Mouse (Mus musculus) heart, embryonic 11.5 days (tissue): ENCODE measurements around the gene Slc16a2. TPM values are rescaled to one million over a fixed set of nuclear protein-coding genes. Genes with fewer than 3 reads are reported as not detected.

Experiments
- ATAC-seq: fragments of 200-750 bp; cut with Nextera tagmentation; replicated peaks from 2 replicates; pipeline ENCODE4 v1.8.0; 2017; ENCODE audit warnings: moderate library complexity; ENCODE audit not compliant: insufficient number of reproducible peaks, low FRiP score, low TSS enrichment
- H3K27ac ChIP-seq: fragments of 300-500 bp; sonication (generic); 2 replicates; pipeline ENCODE4 v1.5.1; 2014; ENCODE audit warnings: mild to moderate bottlenecking, low read depth, low read length
- H3K27me3 ChIP-seq: fragments of 300-500 bp; sonication (generic); 2 replicates; pipeline ENCODE4 v1.6.1; 2014; ENCODE audit warnings: mild to moderate bottlenecking, low read length, mixed read lengths; ENCODE audit not compliant: control insufficient read depth, insufficient read depth
- H3K36me3 ChIP-seq: fragments of 300-500 bp; sonication (generic); 2 replicates; pipeline ENCODE4 v1.6.1; 2014; ENCODE audit warnings: mild to moderate bottlenecking, low read length, moderate library complexity, mixed read lengths; ENCODE audit not compliant: control insufficient read depth, insufficient read depth
- H3K4me1 ChIP-seq: fragments of 300-500 bp; sonication (generic); 2 replicates; pipeline ENCODE4 v1.6.1; 2014; ENCODE audit warnings: low read length; ENCODE audit not compliant: control insufficient read depth, insufficient read depth
- H3K4me2 ChIP-seq: fragments of 300-500 bp; sonication (generic); 2 replicates; pipeline ENCODE4 v1.6.1; 2014; ENCODE audit warnings: mild to moderate bottlenecking, moderate library complexity
- H3K4me3 ChIP-seq: fragments of 300-500 bp; sonication (generic); 2 replicates; pipeline ENCODE4 v1.5.1; 2014; ENCODE audit warnings: low read depth, low read length
- H3K9ac ChIP-seq: fragments of 300-500 bp; sonication (generic); 2 replicates; pipeline ENCODE4 v1.6.1; 2014; ENCODE audit warnings: mild to moderate bottlenecking, low read depth, low read length, moderate library complexity
- H3K9me3 ChIP-seq: fragments of 300-500 bp; sonication (generic); replicated peaks from 2 replicates; pipeline ENCODE4 v1.6.1; 2016; ENCODE audit warnings: low read length; ENCODE audit not compliant: control insufficient read depth
- WGBS: fragments of 180-500 bp; shearing (Covaris S2); extraction: QIAGEN DNeasy Blood & Tissue Kit; methylation state at CpG from one replicate; pipeline ENCODE4 v1.1.7; 2014; ENCODE audit not compliant: insufficient replicate concordance; 5-methylcytosine and 5-hydroxymethylcytosine counted together
- polyA plus RNA-seq: library from polyadenylated mRNA; unstranded; fragments of >200 nt; fragmentation: Nextera tagmentation; extraction: Ambion mirVana; gene quantifications from 2 replicates; pipeline ENCODE4 v1.2.1, GENCODE M21; 2014

The Slc16a2 gene
- 11.1 and 11.3 TPM in 2 replicates for polyA plus RNA-seq

DNA sequence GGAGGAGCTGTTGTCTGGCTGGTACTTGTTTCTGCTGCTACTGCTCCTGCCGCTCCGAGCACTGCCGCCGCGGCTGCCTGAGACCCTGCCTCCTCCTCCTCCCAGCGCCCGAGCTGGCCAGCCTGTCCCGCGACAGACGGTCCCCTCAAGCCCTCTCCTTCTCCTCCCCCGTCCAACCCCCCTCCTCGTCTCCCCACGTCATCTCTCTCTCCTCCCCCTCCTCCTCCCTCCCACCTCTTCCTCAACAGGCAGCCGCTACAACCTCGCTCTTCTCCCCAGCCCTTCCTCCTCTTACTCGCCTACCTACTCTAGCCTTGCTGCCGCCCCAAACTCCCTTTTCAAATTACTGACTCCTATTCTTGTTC, at the start of gene Slc16a2:
Slc16a2 (minus strand) TSS at position 152 of the 365 bp plus-strand sequence.
- peaks cover 40% of the 10 kb centered on the region for H3K27me3 ChIP-seq

GRCm38 (mm10) chrX:103863502-103863901, 41.7 kb upstream of the Slc16a2 start:
- H3K9ac ChIP-seq: no peak overlapping the region
- H3K36me3 ChIP-seq: no peaks in the 10 kb centered on the region
- H3K4me3 ChIP-seq: no peak overlapping the region
- peaks cover 5% of the 10 kb centered on the region; the same call in 1 of the 2 replicates for H3K27me3 ChIP-seq
- no peak overlapping the region for H3K4me2 ChIP-seq
- ATAC-seq: no peak
- no peaks in the 10 kb centered on the region for H3K4me1 ChIP-seq
- H3K27ac ChIP-seq: no peak overlapping the region
- no peaks in the 10 kb centered on the region for H3K9me3 ChIP-seq
- WGBS: 51% methylated on average over 2 of the region's 2 CpGs

More for the DNA sequence above, at the start of gene Slc16a2:
- peak within 1 kb of the TSS; percentile 79 for H3K4me2 ChIP-seq
- peak within 1 kb of the TSS; percentile 64 for H3K9ac ChIP-seq
- WGBS: 11% methylated on average over 17 of the region's 17 CpGs
- H3K36me3 ChIP-seq: no peaks in the 10 kb centered on the region
- peak within 1 kb of the TSS; percentile 70; the same call in 1 of the 2 replicates for H3K27ac ChIP-seq
- ATAC-seq: peak; percentile 75
- peak within 1 kb of the TSS; percentile 51 for H3K4me3 ChIP-seq
- no peaks in the 10 kb centered on the region for H3K9me3 ChIP-seq
- H3K4me1 ChIP-seq: no peaks in the 10 kb centered on the region

GRCm38 (mm10) chrX:103862877-103863276, 41.1 kb upstream of the Slc16a2 start:
- Histone ChIP-seq H3K27me3 (peaks cover 5% of the 10 kb centered on the region; the same call in 1 of the 2 replicates), H3K36me3 (no peaks in the 10 kb centered on the region), H3K27ac (no peak overlapping the region), H3K9me3 (no peaks in the 10 kb centered on the region), H3K4me1 (no peaks in the 10 kb centered on the region), H3K9ac (no peak overlapping the region), H3K4me3 (no peak overlapping the region), H3K4me2 (no peak overlapping the region)
- no peak for ATAC-seq
- WGBS: 86% methylated on average over 3 of the region's 3 CpGs

- WGBS: 40% methylated on average over 2 of the region's 2 CpGs
- Histone ChIP-seq H3K4me1 (no peaks in the 10 kb centered on the region), H3K36me3 (no peaks in the 10 kb centered on the region), H3K9me3 (no peaks in the 10 kb centered on the region), H3K4me3 (no peak overlapping the region), H3K4me2 (no peak overlapping the region), H3K27me3 (peaks cover 4% of the 10 kb centered on the region), H3K9ac (no peak overlapping the region), H3K27ac (no peak overlapping the region)
- no peak for ATAC-seq
Observed at GRCm38 (mm10) chrX:103845266-103845665, 23.5 kb upstream of the Slc16a2 start.

DNA sequence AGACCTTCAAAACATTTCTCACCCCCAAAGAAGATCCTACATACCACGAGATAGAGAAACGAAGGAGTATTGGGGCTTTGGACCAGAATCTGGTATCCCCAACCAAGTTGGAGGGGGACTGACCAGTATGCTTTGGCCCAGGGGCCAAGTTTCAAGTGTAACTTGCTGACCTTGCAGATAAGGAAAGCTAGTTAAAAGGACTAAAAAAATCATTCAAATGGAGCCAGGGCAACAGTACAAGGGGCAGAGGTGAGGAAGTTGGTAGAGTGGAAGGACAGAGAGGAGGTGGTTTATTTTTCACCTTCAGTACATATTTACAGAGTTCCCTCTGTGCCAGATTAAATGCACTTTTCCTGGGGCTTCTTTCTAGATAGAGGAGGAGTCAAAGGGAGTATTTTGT, 7.1 kb upstream of the Slc16a2 start:
- Histone ChIP-seq H3K9me3 (no peaks in the 10 kb centered on the region), H3K9ac (no peak overlapping the region), H3K4me1 (no peaks in the 10 kb centered on the region), H3K36me3 (no peaks in the 10 kb centered on the region), H3K4me2 (no peak overlapping the region), H3K27ac (no peak overlapping the region), H3K27me3 (peaks cover 7% of the 10 kb centered on the region), H3K4me3 (no peak overlapping the region)
- ATAC-seq: no peak
- 80% methylated on average over 2 of the region's 2 CpGs for WGBS

GRCm38 (mm10) chrX:103822271-103822811, 558 bp upstream of the Slc16a2 start:
- ATAC-seq: peak; percentile 56; the same call in 1 of the 2 replicates
- Histone ChIP-seq H3K27ac (peak overlapping the region; percentile 70; the same call in 1 of the 2 replicates), H3K27me3 (peaks cover 35% of the 10 kb centered on the region), H3K4me1 (no peaks in the 10 kb centered on the region), H3K9ac (peak overlapping the region; percentile 62), H3K4me2 (peak overlapping the region; percentile 79), H3K36me3 (no peaks in the 10 kb centered on the region), H3K4me3 (peak overlapping the region; percentile 51), H3K9me3 (no peaks in the 10 kb centered on the region)
- 26% methylated on average over 20 of the region's 20 CpGs for WGBS

DNA sequence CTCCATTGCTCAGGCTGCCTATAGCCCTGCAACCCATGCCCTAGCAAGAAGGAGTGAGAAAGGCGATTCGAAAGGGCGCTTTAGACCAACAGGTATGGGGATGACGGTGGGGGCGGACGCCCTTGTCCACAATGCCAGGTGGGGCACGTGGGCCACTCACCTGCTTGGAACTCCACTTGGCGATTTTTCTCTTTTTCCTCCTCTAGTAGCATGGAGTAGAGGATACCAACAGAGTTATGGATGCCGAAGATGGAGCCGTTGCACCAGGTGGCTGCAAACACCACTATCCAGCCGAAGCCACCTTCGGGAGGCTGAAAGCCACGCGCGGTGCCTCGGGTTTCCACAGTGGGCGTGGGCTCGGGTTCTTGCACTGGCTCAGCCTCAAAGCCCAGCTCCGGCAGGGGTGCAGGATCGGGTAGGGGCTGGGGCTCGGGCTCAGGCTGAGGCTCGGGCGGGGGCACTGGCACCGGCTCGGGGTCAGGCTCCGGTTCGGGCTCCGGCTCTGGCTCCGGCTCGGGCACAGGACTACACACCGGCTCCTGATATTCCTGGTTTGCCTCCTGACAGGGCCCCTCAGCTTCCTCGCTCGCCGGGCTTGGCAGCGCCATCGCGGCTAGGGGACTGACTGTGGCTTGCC, 470 bp downstream of the Slc16a2 start:
- H3K4me3 ChIP-seq: peak overlapping the region; percentile 51
- WGBS: 13% methylated on average over 33 of the region's 37 CpGs
- peak overlapping the region; percentile 64 for H3K9ac ChIP-seq
- ATAC-seq: peak; percentile 43
- peak overlapping the region; percentile 79 for H3K4me2 ChIP-seq
- no peaks in the 10 kb centered on the region for H3K9me3 ChIP-seq
- H3K27ac ChIP-seq: no peak overlapping the region
- peaks cover 40% of the 10 kb centered on the region for H3K27me3 ChIP-seq
- H3K4me1 ChIP-seq: no peaks in the 10 kb centered on the region
- H3K36me3 ChIP-seq: no peaks in the 10 kb centered on the region

DNA sequence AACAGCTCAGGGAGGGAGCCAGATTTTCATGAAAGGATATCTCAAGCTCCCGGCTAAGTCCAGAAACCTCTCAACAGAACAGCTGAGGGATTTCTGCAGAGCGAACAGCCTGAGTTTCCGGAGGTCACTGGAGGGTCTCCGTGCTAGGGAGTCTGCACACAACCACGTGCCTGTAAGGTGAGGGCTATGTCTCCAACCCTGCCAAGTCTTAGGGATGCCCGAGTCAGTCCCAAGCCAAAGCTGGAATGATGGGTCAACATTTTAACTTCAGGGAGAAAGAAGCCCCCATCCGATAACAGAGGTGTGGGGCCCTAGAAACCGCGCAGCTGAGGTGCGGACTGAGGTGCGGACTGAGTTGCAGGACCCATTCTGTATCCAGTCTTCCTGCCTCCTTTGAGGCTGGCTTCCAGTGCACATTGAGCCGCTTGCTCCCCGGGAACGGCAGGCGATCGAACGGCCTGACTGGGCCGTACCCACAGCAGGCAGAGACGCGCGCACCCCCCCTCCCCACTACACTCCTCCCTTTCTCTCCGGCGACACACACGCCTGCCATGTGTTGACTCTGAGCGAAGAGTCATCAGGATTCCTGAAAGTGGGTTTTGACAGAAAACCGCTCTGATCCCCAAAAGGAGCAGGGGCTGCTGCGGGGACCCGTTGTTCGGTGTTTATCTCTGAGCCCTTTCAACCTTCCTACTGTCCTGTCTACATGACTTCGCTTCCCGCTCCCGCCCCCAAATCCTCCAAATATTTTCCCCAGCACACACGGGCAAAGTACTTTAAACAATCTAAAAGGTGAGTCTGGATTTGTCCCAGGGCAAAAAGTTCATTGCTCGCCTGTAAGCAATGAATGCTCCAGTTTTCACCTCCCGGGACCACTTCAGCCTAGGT, 1.2 kb downstream of the Slc16a2 start:
- peak overlapping the region; percentile 79 for H3K4me2 ChIP-seq
- H3K27ac ChIP-seq: no peak overlapping the region
- H3K4me1 ChIP-seq: no peaks in the 10 kb centered on the region
- no peaks in the 10 kb centered on the region for H3K36me3 ChIP-seq
- ATAC-seq: no peak
- H3K4me3 ChIP-seq: peak overlapping the region; percentile 51
- 23% methylated on average over 35 of the region's 35 CpGs for WGBS
- H3K27me3 ChIP-seq: peaks cover 43% of the 10 kb centered on the region
- no peaks in the 10 kb centered on the region for H3K9me3 ChIP-seq
- peak overlapping the region; percentile 64; the same call in 1 of the 2 replicates for H3K9ac ChIP-seq
